Mouse (Mus musculus) midbrain, embryonic 15.5 days (tissue): Measurements from ENCODE around the gene Zfp119b. TPM values are rescaled to one million over a fixed set of nuclear protein-coding genes. Genes with fewer than 3 reads are reported as not detected.
"Not testable (repeated sequence)": the region's sequence is repeated elsewhere in the genome, so short reads cannot be mapped to it uniquely, and the experiment has no call there.

ENCODE experiments used
- ATAC-seq: fragments of 200-750 bp; cut with Nextera tagmentation; replicated peaks from 2 replicates; pipeline ENCODE4 v1.8.0; 2017; ENCODE audit warnings: moderate TSS enrichment
- H3K27ac ChIP-seq: fragments of 300-500 bp; sonication (generic); 2 replicates; pipeline ENCODE4 v1.5.1; 2015; ENCODE audit warnings: mild to moderate bottlenecking, inconsistent platforms
- H3K27me3 ChIP-seq: fragments of 300-500 bp; sonication (generic); replicated peaks from 2 replicates; pipeline ENCODE4 v1.6.1; 2015; ENCODE audit warnings: inconsistent platforms
- H3K36me3 ChIP-seq: fragments of 300-500 bp; sonication (generic); replicated peaks from 2 replicates; pipeline ENCODE4 v1.6.1; 2015; ENCODE audit warnings: inconsistent platforms
- H3K4me1 ChIP-seq: fragments of 300-500 bp; sonication (generic); 2 replicates; pipeline ENCODE4 v1.6.1; 2015; ENCODE audit warnings: inconsistent platforms
- H3K4me2 ChIP-seq: fragments of 300-500 bp; sonication (generic); 2 replicates; pipeline ENCODE4 v1.6.1; 2015; ENCODE audit warnings: inconsistent platforms, mild to moderate bottlenecking, moderate library complexity
- H3K4me3 ChIP-seq: fragments of 300-500 bp; sonication (generic); 2 replicates; pipeline ENCODE4 v1.5.1; 2015; ENCODE audit warnings: mild to moderate bottlenecking, inconsistent platforms
- H3K9ac ChIP-seq: fragments of 300-500 bp; sonication (generic); 2 replicates; pipeline ENCODE4 v1.6.1; 2015; ENCODE audit warnings: mild to moderate bottlenecking, inconsistent platforms
- H3K9me3 ChIP-seq: fragments of 300-500 bp; sonication (generic); 2 replicates; pipeline ENCODE4 v1.6.1; 2016; ENCODE audit warnings: inconsistent platforms
- WGBS: fragments of 180-500 bp; shearing (Covaris S2); methylation state at CpG from one replicate; pipeline ENCODE4 v1.1.7; 2015; ENCODE audit warnings: mixed read lengths; 5-methylcytosine and 5-hydroxymethylcytosine counted together
- polyA plus RNA-seq: library from polyadenylated mRNA; unstranded; fragments of >200 nt; fragmentation: Nextera tagmentation; extraction: Ambion mirVana; gene quantifications from 2 replicates; pipeline ENCODE4 v1.2.1, GENCODE M21; 2015

The Zfp119b gene
- polyA plus RNA-seq, 1 experiment from 2014 or later: 10.2 TPM

DNA sequence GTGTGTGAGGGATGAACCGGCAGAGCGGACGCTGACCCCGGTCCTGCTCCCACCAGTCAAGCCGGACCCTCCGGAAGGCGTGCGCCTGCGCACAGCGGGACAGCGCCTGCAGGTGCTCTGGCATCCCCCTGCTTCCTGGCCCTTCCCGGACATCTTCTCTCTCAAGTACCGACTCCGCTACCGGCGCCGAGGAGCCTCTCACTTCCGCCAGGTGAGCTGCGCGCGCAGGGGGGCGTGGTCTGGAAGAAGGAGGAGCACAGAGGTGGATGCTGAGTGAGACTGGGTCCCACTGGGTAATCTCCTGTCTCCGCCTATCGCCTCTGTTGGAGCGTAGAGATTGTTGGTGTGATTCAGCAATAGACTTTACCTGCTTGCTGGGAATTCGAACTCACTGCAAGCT lies 6.8 kb upstream of the Zfp119b start:
- Histone ChIP-seq H3K36me3 (no peaks in the 10 kb centered on the region), H3K9me3 (no peaks in the 10 kb centered on the region), H3K4me2 (peak overlapping the region; percentile 74), H3K9ac (peak overlapping the region; percentile 47), H3K4me3 (peak overlapping the region; percentile 61), H3K27ac (peak overlapping the region; percentile 74), H3K4me1 (peaks cover 37% of the 10 kb centered on the region), H3K27me3 (peaks cover 4% of the 10 kb centered on the region; the same call in 1 of the 2 replicates)
- 2% methylated on average over 26 of the region's 26 CpGs for WGBS
- peak; percentile 55 for ATAC-seq

DNA sequence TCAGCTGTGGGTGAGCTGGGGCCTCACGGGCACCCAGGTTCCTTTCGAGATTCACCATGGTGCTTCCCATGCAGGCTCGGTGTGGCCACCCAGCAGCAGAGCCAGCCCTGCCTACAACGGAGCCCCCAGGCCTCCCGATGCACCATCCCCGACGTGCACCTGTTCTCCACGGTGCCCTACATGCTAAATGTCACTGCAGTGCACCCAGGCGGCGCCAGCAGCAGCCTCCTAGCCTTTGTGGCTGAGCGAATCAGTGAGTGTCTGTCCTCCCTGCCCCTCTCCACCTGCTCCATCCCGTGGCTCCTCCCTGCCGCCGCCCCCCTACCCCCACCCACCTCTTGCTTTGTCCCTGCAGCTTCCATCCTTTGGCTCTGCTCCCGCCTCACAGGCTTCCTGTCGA lies 4.9 kb upstream of the Zfp119b start:
- H3K4me3 ChIP-seq: no peak overlapping the region
- H3K27me3 ChIP-seq: peaks cover 4% of the 10 kb centered on the region; the same call in 1 of the 2 replicates
- no peaks in the 10 kb centered on the region for H3K36me3 ChIP-seq
- H3K4me1 ChIP-seq: peaks cover 28% of the 10 kb centered on the region
- no peak for ATAC-seq
- no peak overlapping the region for H3K27ac ChIP-seq
- H3K9ac ChIP-seq: no peak overlapping the region
- 40% methylated on average over 16 of the region's 16 CpGs for WGBS
- H3K9me3 ChIP-seq: no peaks in the 10 kb centered on the region
- H3K4me2 ChIP-seq: no peak overlapping the region

DNA sequence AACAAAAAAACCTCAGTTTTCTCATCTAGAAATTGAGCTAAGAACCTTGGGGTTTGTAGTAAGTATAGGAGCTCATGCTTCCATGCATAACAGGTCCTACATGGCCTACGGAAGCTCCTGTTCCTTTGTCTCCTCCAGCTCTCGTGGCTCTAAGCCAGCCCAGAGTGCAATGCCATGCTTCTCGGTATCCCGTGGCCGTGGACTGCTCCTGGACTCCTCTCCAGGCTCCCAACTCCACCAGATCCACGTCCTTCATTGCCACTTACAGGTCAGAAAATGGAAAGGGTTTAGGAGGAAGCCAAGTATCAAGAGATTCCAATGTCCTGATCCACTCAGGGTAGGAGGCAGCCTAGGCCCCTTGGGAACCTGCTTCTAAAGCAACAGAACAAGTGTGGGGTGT lies 4.5 kb upstream of the Zfp119b start:
- 79% methylated on average over 6 of the region's 6 CpGs for WGBS

DNA sequence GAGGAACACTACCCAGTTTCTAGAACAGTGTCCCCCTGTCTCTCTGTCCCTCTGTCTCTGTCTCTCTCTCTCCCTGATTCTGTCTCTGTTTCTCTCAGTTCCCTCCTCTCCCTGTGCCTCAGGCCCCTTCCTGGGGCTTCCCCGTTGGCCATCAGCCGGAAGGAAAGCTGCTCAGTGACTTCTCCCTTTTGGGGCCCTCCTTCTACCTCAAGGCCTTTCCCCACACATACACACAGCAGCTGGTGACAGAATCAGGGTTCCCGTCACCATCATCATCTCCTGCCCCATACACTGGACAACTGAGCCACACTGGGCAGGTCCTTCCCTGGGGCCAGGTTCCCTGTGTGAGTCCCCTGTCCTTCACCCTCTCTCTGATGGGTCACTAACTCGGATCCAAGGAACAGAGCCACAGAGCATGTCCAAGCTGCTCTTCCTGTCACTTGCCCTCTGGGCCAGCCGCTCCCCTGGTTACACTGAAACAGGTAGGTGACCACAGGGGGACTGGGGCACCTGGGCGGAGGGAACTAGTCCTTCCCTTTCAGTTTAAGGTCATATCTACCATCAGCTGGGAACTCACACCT lies 3.2 kb upstream of the Zfp119b start, which contains the start of gene Ebi3:
Gene Ebi3 (plus strand): TSS at position 194 of the 581 bp plus-strand sequence.
- H3K4me2 ChIP-seq: no peak within 1 kb of the TSS
- no peaks in the 10 kb centered on the region for H3K36me3 ChIP-seq
- no peak within 1 kb of the TSS for H3K4me3 ChIP-seq
- H3K9me3 ChIP-seq: no peaks in the 10 kb centered on the region
- H3K27ac ChIP-seq: no peak within 1 kb of the TSS
- H3K27me3 ChIP-seq: peaks cover 4% of the 10 kb centered on the region; the same call in 1 of the 2 replicates
- 71% methylated on average over 6 of the region's 6 CpGs for WGBS
- H3K9ac ChIP-seq: no peak within 1 kb of the TSS
- peaks cover 16% of the 10 kb centered on the region for H3K4me1 ChIP-seq
- ATAC-seq: no peak

More for the DNA sequence above, 4.5 kb upstream of the Zfp119b start:
- Histone ChIP-seq H3K9ac (no peak overlapping the region), H3K4me2 (no peak overlapping the region), H3K27ac (no peak overlapping the region), H3K27me3 (peaks cover 4% of the 10 kb centered on the region; the same call in 1 of the 2 replicates), H3K36me3 (no peaks in the 10 kb centered on the region), H3K9me3 (no peaks in the 10 kb centered on the region), H3K4me1 (peaks cover 27% of the 10 kb centered on the region), H3K4me3 (no peak overlapping the region)
- no peak for ATAC-seq

DNA sequence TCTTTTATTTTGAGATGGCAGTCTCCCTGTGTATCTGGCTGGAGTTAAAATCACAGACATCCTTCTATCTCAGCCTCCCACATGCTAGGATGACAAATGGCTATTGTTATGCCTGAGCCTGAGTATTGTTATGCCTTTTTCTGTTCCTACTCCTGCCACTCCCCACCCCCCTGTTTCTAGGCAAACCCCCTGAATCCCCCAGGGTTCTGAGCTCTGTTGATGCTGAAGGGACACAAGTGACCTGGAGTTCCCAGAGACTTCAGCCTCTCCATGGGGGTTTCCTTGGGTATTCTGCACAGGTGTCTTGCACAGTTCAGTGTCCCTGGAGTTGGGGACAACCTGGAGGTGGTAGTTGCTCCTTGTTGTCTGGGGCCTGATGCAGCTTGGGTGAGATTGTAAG lies 2.7 kb upstream of the Zfp119b start:
- H3K4me3 ChIP-seq: no peak overlapping the region
- no peak for ATAC-seq
- H3K27me3 ChIP-seq: peaks cover 4% of the 10 kb centered on the region; the same call in 1 of the 2 replicates
- H3K9me3 ChIP-seq: no peaks in the 10 kb centered on the region
- H3K27ac ChIP-seq: no peak overlapping the region
- peaks cover 12% of the 10 kb centered on the region for H3K4me1 ChIP-seq
- H3K36me3 ChIP-seq: no peaks in the 10 kb centered on the region
- no peak overlapping the region for H3K9ac ChIP-seq
- H3K4me2 ChIP-seq: no peak overlapping the region

DNA sequence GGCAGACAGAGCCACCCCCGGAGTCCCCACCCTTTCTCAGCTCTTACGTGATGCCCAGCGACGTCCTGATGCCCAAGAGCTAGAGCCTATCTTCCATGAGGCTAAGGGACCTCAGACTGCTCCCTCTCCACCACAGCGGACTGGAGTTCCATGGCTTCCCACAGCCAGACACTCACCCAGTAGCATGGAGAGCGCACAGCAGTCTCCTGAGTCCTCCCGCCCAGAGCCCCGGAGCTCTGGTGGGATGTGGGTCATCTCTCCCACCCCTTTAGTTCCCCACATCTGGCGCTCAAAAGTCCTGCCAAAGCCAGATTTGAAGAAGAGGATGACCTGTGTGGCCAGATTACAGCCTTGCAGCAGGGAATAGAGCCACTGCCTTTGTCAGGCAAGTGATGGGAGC lies 1.3 kb upstream of the Zfp119b start:
- no peak overlapping the region for H3K4me3 ChIP-seq
- H3K4me2 ChIP-seq: no peak overlapping the region
- H3K36me3 ChIP-seq: no peaks in the 10 kb centered on the region
- no peak for ATAC-seq
- H3K27me3 ChIP-seq: peaks cover 4% of the 10 kb centered on the region; the same call in 1 of the 2 replicates
- 80% methylated on average over 9 of the region's 9 CpGs for WGBS
- no peak overlapping the region for H3K9ac ChIP-seq
- no peak overlapping the region for H3K27ac ChIP-seq
- no peaks in the 10 kb centered on the region for H3K9me3 ChIP-seq
- H3K4me1 ChIP-seq: peaks cover 7% of the 10 kb centered on the region

DNA sequence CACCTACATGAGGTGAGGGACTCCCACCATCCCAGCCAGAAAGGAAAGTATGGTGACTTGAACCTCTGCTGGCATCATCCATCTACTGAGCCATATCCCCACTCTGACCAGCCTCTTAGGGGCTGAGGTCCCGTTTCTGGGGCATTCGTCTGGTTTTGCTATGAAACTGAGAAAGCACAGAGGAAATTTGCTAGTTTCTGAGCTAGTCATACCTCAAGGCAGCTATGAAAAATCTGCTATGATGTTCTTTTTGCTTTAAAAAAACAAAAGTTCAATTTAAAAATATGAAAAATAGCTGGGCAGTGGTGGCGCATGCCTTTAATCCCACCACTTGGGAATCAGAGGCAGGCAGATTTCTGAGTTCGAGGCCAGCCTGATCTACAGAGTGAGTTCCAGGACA lies 653 bp downstream of the Zfp119b start:
- no peak overlapping the region for H3K27ac ChIP-seq
- ATAC-seq: no peak
- H3K4me1 ChIP-seq: peaks cover 10% of the 10 kb centered on the region; the same call in 1 of the 2 replicates
- no peak overlapping the region for H3K4me3 ChIP-seq
- H3K4me2 ChIP-seq: no peak overlapping the region
- 87% methylated on average over 4 of the region's 4 CpGs for WGBS
- H3K9me3 ChIP-seq: no peaks in the 10 kb centered on the region
- no peaks in the 10 kb centered on the region for H3K27me3 ChIP-seq
- H3K36me3 ChIP-seq: no peaks in the 10 kb centered on the region
- no peak overlapping the region for H3K9ac ChIP-seq

DNA sequence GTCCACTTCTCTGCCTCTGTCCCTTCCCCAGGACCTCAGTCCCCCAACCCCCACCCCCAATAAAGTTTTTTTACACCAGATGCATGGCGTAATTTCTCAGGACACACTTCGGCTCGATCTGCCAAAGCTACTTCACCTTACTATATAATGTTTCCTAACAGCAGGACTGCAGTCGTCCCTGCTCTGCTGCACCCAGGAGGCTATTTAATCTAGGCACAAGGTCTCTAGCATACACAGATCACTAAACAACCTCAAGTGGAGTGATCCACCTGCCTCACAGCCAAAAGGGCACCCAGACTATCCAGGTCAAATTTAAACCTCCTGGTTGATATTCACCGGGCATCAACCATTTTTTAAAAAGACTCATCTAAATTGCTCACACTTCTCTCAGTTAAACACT lies 3.6 kb downstream of the Zfp119b start:
- peak overlapping the region; percentile 67 for H3K9ac ChIP-seq
- no peaks in the 10 kb centered on the region for H3K9me3 ChIP-seq
- peak overlapping the region; percentile 54 for H3K4me3 ChIP-seq
- 35% methylated on average over 5 of the region's 5 CpGs for WGBS
- H3K4me1 ChIP-seq: peaks cover 10% of the 10 kb centered on the region; the same call in 1 of the 2 replicates
- peak overlapping the region; percentile 94 for H3K27ac ChIP-seq
- H3K27me3 ChIP-seq: no peaks in the 10 kb centered on the region
- no peaks in the 10 kb centered on the region for H3K36me3 ChIP-seq
- peak overlapping the region; percentile 85 for H3K4me2 ChIP-seq
- ATAC-seq: 0 out of 2 replicates have a peak, but pooled peaks have one; percentile 0

DNA sequence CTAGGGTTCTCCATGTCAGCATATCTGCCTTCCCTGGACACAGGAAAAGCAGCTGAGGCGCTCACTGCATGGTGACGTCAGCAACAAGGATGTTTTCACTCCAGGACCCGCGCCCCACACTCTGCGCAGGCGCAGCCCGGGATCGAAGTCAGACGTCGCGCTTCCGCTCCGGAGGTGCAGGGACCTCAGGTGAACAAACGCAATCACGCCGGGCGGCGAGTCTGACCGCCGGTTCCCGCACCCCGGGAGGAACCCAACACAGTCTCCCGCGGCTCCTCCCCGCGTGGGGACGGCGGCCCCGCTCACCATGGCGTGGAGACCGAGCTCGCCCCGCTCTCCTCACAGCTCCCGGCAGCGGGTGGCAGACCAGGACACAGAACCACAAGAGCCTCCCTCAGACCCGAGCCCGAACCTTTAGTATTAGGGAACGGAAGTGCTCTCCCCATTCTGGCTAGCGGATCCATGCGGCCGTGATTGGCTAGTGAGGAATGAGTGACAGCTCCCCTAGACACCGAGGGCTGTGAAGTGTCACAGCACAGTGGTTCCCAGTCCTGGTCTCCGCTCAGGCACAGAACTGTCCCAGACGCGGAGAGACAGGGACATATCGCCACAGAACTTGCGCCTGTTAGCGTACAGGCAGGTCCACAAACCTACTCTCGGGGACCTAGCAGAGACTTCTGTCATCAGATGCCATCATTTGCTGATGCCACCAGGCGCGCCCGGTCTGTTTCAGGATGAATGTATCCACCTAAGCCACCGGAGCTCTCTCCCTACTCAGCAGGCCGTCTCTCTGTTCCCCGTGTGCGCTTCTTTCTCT lies 4.2 kb downstream of the Zfp119b start:
- Histone ChIP-seq H3K27ac (peak overlapping the region; percentile 94), H3K4me1 (peaks cover 10% of the 10 kb centered on the region; the same call in 1 of the 2 replicates), H3K4me3 (peak overlapping the region; percentile 54), H3K9ac (peak overlapping the region; percentile 67), H3K4me2 (peak overlapping the region; percentile 85)
- H3K9me3 ChIP-seq, H3K27me3 ChIP-seq, H3K36me3 ChIP-seq: not testable (repeated sequence)
- under 1% methylated on average over 55 of the region's 56 CpGs for WGBS
- peak; percentile 99 for ATAC-seq

DNA sequence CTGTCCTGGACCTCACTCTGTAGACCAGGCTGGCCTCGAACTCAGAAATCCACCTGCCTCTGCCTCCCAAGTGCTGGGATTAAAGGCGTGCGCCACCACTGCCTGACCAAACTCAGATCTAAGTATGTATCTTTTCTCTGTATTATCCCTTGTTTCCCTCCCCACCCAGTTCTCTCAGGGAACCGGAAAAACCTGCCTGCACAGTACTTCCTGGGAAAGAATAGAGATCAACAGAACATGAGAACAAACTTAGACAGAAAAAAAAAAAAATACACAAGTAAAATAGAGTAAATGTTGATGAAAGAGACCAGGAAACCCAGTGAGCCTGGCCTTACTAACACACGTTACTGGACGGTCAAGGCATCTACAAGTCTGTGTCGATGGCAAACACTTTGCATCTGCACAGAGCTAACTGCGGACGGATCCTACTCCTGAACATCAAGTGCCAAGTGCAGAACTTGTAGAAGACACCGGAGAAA lies 4.9 kb downstream of the Zfp119b start:
- WGBS: 34% methylated on average over 10 of the region's 10 CpGs
- H3K4me1 ChIP-seq: peaks cover 10% of the 10 kb centered on the region; the same call in 1 of the 2 replicates
- H3K4me2 ChIP-seq: peak overlapping the region; percentile 85
- peak overlapping the region; percentile 67 for H3K9ac ChIP-seq
- H3K9me3 ChIP-seq, H3K36me3 ChIP-seq, ATAC-seq, H3K27me3 ChIP-seq: not testable (repeated sequence)
- H3K4me3 ChIP-seq: peak overlapping the region; percentile 54
- peak overlapping the region; percentile 94 for H3K27ac ChIP-seq

DNA sequence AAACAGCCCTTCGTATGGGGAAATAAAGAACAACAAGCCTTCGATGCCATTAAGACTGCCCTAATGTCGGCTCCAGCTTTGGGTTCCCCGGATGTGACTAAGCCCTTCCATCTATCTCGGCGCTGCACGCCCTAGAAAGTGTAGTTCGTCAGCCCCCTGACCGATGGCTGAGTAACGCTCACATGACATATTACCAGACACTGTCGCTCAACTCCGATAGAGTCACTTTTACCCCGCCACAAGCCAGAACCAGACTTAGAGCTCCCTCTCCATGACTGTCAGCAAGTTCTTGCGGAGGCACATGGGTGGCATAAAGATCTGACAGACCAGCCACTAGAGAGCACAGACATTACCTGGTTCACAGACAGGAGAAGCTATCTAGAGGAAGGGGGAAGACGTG lies 16.1 kb downstream of the Zfp119b start:
- H3K4me2 ChIP-seq: peak overlapping the region; percentile 72; the same call in 1 of the 2 replicates
- WGBS: 96% methylated on average over 15 of the region's 15 CpGs

DNA sequence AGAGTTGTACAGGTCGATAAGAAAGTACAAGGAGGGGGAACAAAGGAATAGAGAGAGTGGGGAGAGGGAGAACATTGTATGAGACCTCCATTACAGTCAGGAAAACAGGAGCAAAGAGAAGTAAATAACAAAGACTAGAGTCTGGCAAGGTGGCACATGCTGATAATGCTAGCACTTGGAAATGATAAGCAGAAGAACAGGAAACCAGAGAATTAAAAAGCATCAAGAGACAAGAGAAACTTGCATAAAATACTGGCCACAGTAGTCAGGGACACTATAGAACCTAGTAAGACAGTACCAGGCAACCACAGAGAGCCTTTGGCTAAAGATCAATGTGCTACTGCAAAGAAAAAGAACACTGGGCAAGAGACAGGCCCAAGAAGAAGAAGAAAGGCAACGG lies 16.7 kb downstream of the Zfp119b start:
- peak overlapping the region; percentile 72 for H3K4me3 ChIP-seq
- no peak; the same call in 1 of the 2 replicates for ATAC-seq
- no peaks in the 10 kb centered on the region for H3K27me3 ChIP-seq
- 0 out of 2 replicates have a peak, but pooled peaks cover 4% of the 10 kb centered on the region for H3K4me1 ChIP-seq
- no peak overlapping the region for H3K27ac ChIP-seq
- H3K4me2 ChIP-seq: peak overlapping the region; percentile 72
- WGBS: 78% methylated on average over 2 of the region's 2 CpGs
- no peaks in the 10 kb centered on the region for H3K36me3 ChIP-seq
- H3K9ac ChIP-seq: peak overlapping the region; percentile 82; the same call in 1 of the 2 replicates
- H3K9me3 ChIP-seq: no peaks in the 10 kb centered on the region

More for the DNA sequence above, 16.1 kb downstream of the Zfp119b start:
- no peak for ATAC-seq
- H3K9ac ChIP-seq: no peak overlapping the region
- 0 out of 2 replicates have a peak, but pooled peaks cover 4% of the 10 kb centered on the region for H3K4me1 ChIP-seq
- H3K4me3 ChIP-seq: no peak overlapping the region
- no peak overlapping the region for H3K27ac ChIP-seq
- H3K9me3 ChIP-seq: no peaks in the 10 kb centered on the region
- no peaks in the 10 kb centered on the region for H3K36me3 ChIP-seq
- H3K27me3 ChIP-seq: no peaks in the 10 kb centered on the region
